Mouse (Mus musculus): ENCODE measurements around the gene Insc. TPM values are rescaled to one million over a fixed set of nuclear protein-coding genes. Genes with fewer than 3 reads are reported as not detected.

Insc gene
- polyA plus RNA-seq, 1 experiment from 2014 or later = 16.6 TPM

- Histone ChIP-seq H3K4me2 (ENCODE audit: low read depth) (no peak overlapping the region), H3K36me3 (ENCODE audit: control insufficient read depth, insufficient read depth, low read length) (no peaks in the 10 kb centered on the region), H3K27ac (ENCODE audit: low read depth, low read length) (no peak overlapping the region), H3K9me3 (ENCODE audit: control insufficient read depth, low read length) (no peaks in the 10 kb centered on the region), H3K9ac (ENCODE audit: low read length) (no peak overlapping the region), H3K4me1 (ENCODE audit: control insufficient read depth, insufficient read depth, low read length) (no peaks in the 10 kb centered on the region), H3K27me3 (ENCODE audit: control insufficient read depth, insufficient read depth, low read length) (no peaks in the 10 kb centered on the region), H3K4me3 (ENCODE audit: low read depth, low read length) (no peak overlapping the region)
- no peak for ATAC-seq (ENCODE audit: insufficient read depth, low FRiP score, low TSS enrichment)
- no peak for DNase-seq (ENCODE audit: low spot score)
Observed at GRCm38 (mm10) chr7:114892618-114893257, 149.2 kb downstream of the Insc start.

DNA sequence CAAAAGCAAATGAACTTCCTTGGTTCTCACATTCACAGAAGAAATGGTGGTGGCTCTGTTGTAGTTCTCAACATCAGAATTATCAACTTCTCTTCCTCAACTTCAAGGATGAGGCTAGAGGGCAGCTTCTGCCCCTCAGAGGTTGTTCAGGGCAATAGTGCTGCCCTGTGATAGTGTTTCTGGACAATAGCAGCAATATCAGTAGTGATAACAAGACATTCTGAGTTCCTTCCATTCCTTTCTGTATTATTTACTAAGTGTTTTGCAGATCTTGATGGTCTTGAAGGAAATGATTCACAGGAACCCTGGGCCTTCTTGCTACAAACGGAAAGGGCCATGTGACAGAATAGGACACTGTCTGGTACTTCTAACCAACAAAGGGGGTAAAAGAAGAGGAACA is 150.4 kb downstream of the Insc start:
- Histone ChIP-seq H3K36me3 (ENCODE audit: control insufficient read depth, insufficient read depth, low read length) (no peaks in the 10 kb centered on the region), H3K4me2 (ENCODE audit: low read depth) (no peak overlapping the region), H3K9me3 (ENCODE audit: control insufficient read depth, low read length) (no peaks in the 10 kb centered on the region), H3K9ac (ENCODE audit: low read length) (no peak overlapping the region), H3K4me3 (ENCODE audit: low read depth, low read length) (no peak overlapping the region), H3K27ac (ENCODE audit: low read depth, low read length) (no peak overlapping the region), H3K27me3 (ENCODE audit: control insufficient read depth, insufficient read depth, low read length) (no peaks in the 10 kb centered on the region), H3K4me1 (ENCODE audit: control insufficient read depth, insufficient read depth, low read length) (no peaks in the 10 kb centered on the region)
- WGBS = 81% methylated on average over 1 of the region's 1 CpGs
- ATAC-seq (ENCODE audit: insufficient read depth, low FRiP score, low TSS enrichment) = no peak
- no peak for DNase-seq (ENCODE audit: low spot score)

DNA sequence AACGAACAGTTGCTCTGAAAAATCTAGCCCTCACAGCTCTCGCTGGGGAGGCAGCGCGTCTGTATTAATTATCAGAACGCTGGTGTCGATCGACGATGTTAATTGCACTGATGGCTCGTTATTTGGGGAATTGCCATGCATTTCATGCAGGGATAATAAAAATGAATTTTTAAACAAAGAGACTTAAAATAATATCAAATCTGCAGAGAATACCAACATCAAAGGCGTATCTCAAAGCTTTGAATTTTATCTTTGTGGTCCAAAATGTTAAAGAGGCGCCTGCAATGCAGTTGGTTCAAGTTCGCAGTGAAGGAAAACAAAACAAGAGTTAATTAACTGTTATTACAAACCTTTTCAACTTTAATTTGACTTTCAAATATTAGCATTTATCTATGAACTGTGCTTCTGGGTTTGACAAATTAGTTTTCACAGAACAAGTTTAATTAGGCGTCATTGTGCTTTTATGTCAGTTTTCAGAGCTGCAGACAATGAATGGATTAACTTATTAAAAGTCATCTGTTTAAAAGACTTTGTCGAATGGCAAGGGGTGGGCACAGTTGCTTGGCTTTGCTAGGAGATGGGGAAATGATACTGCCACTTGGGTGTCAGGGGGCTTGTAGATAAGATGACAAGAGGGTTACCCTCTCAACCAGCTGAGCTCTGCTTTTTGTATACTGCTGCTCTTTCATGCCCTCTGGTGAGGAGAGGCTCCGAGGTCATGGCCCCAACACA is 153.6 kb downstream of the Insc start:
- H3K36me3 ChIP-seq (ENCODE audit: control insufficient read depth, insufficient read depth, low read length) = no peaks in the 10 kb centered on the region
- H3K4me3 ChIP-seq (ENCODE audit: low read depth, low read length) = no peak overlapping the region
- no peaks in the 10 kb centered on the region for H3K9me3 ChIP-seq (ENCODE audit: control insufficient read depth, low read length)
- H3K9ac ChIP-seq (ENCODE audit: low read length) = no peak overlapping the region
- no peak for DNase-seq (ENCODE audit: low spot score)
- H3K4me1 ChIP-seq (ENCODE audit: control insufficient read depth, insufficient read depth, low read length) = no peaks in the 10 kb centered on the region
- H3K27me3 ChIP-seq (ENCODE audit: control insufficient read depth, insufficient read depth, low read length) = no peaks in the 10 kb centered on the region
- ATAC-seq (ENCODE audit: insufficient read depth, low FRiP score, low TSS enrichment) = no peak
- WGBS = 89% methylated on average over 15 of the region's 15 CpGs
- no peak overlapping the region for H3K4me2 ChIP-seq (ENCODE audit: low read depth)
- no peak overlapping the region for H3K27ac ChIP-seq (ENCODE audit: low read depth, low read length)

Other genes with a start within 250 kb of the Insc start
- 1.2 and 2.0 TPM in 2 replicates for gene Cyp2r1, start 180.7 kb upstream of the Insc start, polyA plus RNA-seq (2014; fragmentation: Nextera tagmentation; extraction: Ambion mirVana)
- 4.0 and 4.2 TPM in 2 replicates for gene Calca, start 107.3 kb upstream of the Insc start, polyA plus RNA-seq (2014; fragmentation: Nextera tagmentation; extraction: Ambion mirVana)
- 0.69 and 2.2 TPM in 2 replicates for gene Calcb, start 25.1 kb upstream of the Insc start, polyA plus RNA-seq (2014; fragmentation: Nextera tagmentation; extraction: Ambion mirVana)

All from neural tube, embryonic 11.5 days (tissue).